Mouse (Mus musculus) CH12.LX (cell line): ENCODE measurements at regions not wholly inside any gene's neighbourhood (a gene's known extent, or its start where the extent isn't known, plus 50 kb on each side); places are given as distances from the start of the nearest gene placed in this dataset.

Experiments used
- DNase-seq: peaks from one replicate; pipeline ENCODE4 v3.0.0-alpha.2; 2013; ENCODE audit errors: extremely low read depth
- H3K27ac ChIP-seq: 2 replicates; pipeline ENCODE4 v1.5.1; 2012; ENCODE audit warnings: low read depth, mild to moderate bottlenecking, control low read depth, moderate library complexity; ENCODE audit not compliant: insufficient read depth
- H3K27me3 ChIP-seq: replicated peaks from 2 replicates; pipeline ENCODE3; 2012; ENCODE audit warnings: inconsistent platforms
- H3K36me3 ChIP-seq, 2 experiments: replicated peaks in 1 of 2; 2 replicates each; pipeline versions ENCODE3 to v1.6.1; 2012; ENCODE audit warnings: inconsistent platforms in 1 of 2, low read length in 1 of 2, mild to moderate bottlenecking in 1 of 2, mixed read lengths in 1 of 2, moderate library complexity in 1 of 2; ENCODE audit not compliant: control insufficient read depth in 1 of 2, insufficient read depth in 1 of 2
- H3K4me1 ChIP-seq, 2 experiments: 2 replicates each; pipeline ENCODE4 v1.6.1; 2012; ENCODE audit warnings: inconsistent platforms in 1 of 2, moderate library complexity in 1 of 2; ENCODE audit not compliant: insufficient read depth in 2 of 2, control insufficient read depth in 1 of 2
- H3K4me2 ChIP-seq: 2 replicates; pipeline ENCODE4 v1.6.1; 2012; ENCODE audit warnings: low read depth, mild to moderate bottlenecking, control low read depth; ENCODE audit not compliant: poor library complexity, insufficient read depth, severe bottlenecking
- H3K4me3 ChIP-seq, 3 experiments: fragments of 150-350 bp in 1 of 3; sonication (generic) in 1 of 3; replicated peaks in 1 of 3; 2 replicates each; pipeline versions ENCODE3 to v1.5.1; 2011 to 2012; ENCODE audit warnings: low read depth in 2 of 3, low read length in 2 of 3, mild to moderate bottlenecking in 2 of 3, moderate library complexity in 2 of 3, control low read depth in 1 of 3, improper control_type of control experiment in 1 of 3, inconsistent platforms in 1 of 3, mixed read lengths in 1 of 3; ENCODE audit not compliant: poor library complexity in 1 of 3
- H3K79me2 ChIP-seq: replicated peaks from 2 replicates; pipeline ENCODE4 v1.6.1; 2012; ENCODE audit warnings: mild to moderate bottlenecking, moderate library complexity; ENCODE audit not compliant: control insufficient read depth, poor library complexity, insufficient read depth, severe bottlenecking; ENCODE audit errors: extremely low read depth
- H3K9ac ChIP-seq: 2 replicates; pipeline ENCODE4 v1.6.1; 2012; ENCODE audit warnings: low read depth, mild to moderate bottlenecking, control low read depth, moderate library complexity; ENCODE audit not compliant: insufficient read depth
- H3K9me3 ChIP-seq: replicated peaks from 2 replicates; pipeline ENCODE3; 2012; ENCODE audit warnings: low read length, inconsistent platforms, mixed read lengths
- BHLHE40 ChIP-seq: IDR thresholded peaks from 2 replicates; pipeline ENCODE4 v1.6.1; 2011; ENCODE audit warnings: mild to moderate bottlenecking, low read depth, low read length, improper control_type of control experiment
- CHD2 ChIP-seq: IDR thresholded peaks from 2 replicates; pipeline ENCODE4 v1.6.1; 2011; ENCODE audit warnings: low read length, improper control_type of control experiment
- CTCF ChIP-seq, 2 experiments: IDR thresholded peaks in 1 of 2; conservative IDR thresholded peaks in 1 of 2; 2 replicates each; pipeline ENCODE4 v1.5.1; 2011 to 2012; ENCODE audit warnings: low read depth in 2 of 2, low read length in 2 of 2, improper control_type of control experiment in 1 of 2, inconsistent platforms in 1 of 2, mild to moderate bottlenecking in 1 of 2, moderate library complexity in 1 of 2
- E2F4 ChIP-seq: IDR thresholded peaks from 2 replicates; pipeline ENCODE4 v1.6.1; 2011; ENCODE audit warnings: low read depth, low read length, improper control_type of control experiment; ENCODE audit not compliant: insufficient replicate concordance
- ELF1 ChIP-seq: IDR thresholded peaks from 2 replicates; pipeline ENCODE4 v1.6.1; 2014; ENCODE audit warnings: low read depth, mild to moderate bottlenecking, inconsistent platforms, low read length, improper control_type of control experiment
- GABPA ChIP-seq: IDR thresholded peaks from 2 replicates; pipeline ENCODE4 v1.6.1; 2012; ENCODE audit warnings: low read depth, low read length, improper control_type of control experiment, inconsistent platforms; ENCODE audit not compliant: insufficient replicate concordance
- HCFC1 ChIP-seq: IDR thresholded peaks from 2 replicates; pipeline ENCODE4 v1.6.1; 2012; ENCODE audit warnings: low read depth, mild to moderate bottlenecking, inconsistent platforms, low read length, improper control_type of control experiment
- IRF4 ChIP-seq: IDR thresholded peaks from 2 replicates; pipeline ENCODE4 v1.6.1; 2014; ENCODE audit warnings: low read depth, mild to moderate bottlenecking, inconsistent platforms, low read length, improper control_type of control experiment
- MAFK ChIP-seq: IDR thresholded peaks from 2 replicates; pipeline ENCODE4 v1.6.1; 2011; ENCODE audit warnings: low read length, improper control_type of control experiment; ENCODE audit not compliant: insufficient replicate concordance
- MXI1 ChIP-seq: IDR thresholded peaks from 2 replicates; pipeline ENCODE4 v1.6.1; 2011; ENCODE audit warnings: mild to moderate bottlenecking, low read depth, low read length, improper control_type of control experiment
- NELFE ChIP-seq: IDR thresholded peaks from 2 replicates; pipeline ENCODE4 v1.6.1; 2011; ENCODE audit warnings: low read depth, low read length, improper control_type of control experiment
- NRF1 ChIP-seq: IDR thresholded peaks from 2 replicates; pipeline ENCODE4 v1.6.1; 2014; ENCODE audit warnings: low read depth, mild to moderate bottlenecking, inconsistent platforms, low read length, improper control_type of control experiment, moderate library complexity
- PAX5 ChIP-seq: IDR thresholded peaks from 2 replicates; pipeline ENCODE4 v1.6.1; 2012; ENCODE audit warnings: low read length, inconsistent platforms, mixed read lengths
- POLR2A ChIP-seq: IDR thresholded peaks from 2 replicates; pipeline ENCODE4 v1.6.1; 2011; ENCODE audit warnings: low read depth, mild to moderate bottlenecking, improper control_type of control experiment, low read length
- POLR2AphosphoS2 ChIP-seq: IDR thresholded peaks from 2 replicates; pipeline ENCODE4 v1.6.1; 2011; ENCODE audit warnings: low read depth, low read length, improper control_type of control experiment
- RCOR1 ChIP-seq: conservative IDR thresholded peaks from 2 replicates; pipeline ENCODE4 v1.6.1; 2012; ENCODE audit warnings: low read depth, mild to moderate bottlenecking, inconsistent platforms, low read length, improper control_type of control experiment
- TBP ChIP-seq: conservative IDR thresholded peaks from 2 replicates; pipeline ENCODE4 v1.6.1; 2011; ENCODE audit warnings: low read depth, low read length, improper control_type of control experiment
- TCF12 ChIP-seq: IDR thresholded peaks from 2 replicates; pipeline ENCODE4 v1.6.1; 2014; ENCODE audit warnings: low read depth, mild to moderate bottlenecking, inconsistent platforms, low read length, improper control_type of control experiment
- ZMIZ1 ChIP-seq: IDR thresholded peaks from 2 replicates; pipeline ENCODE4 v1.6.1; 2012; ENCODE audit warnings: low read depth, mild to moderate bottlenecking, inconsistent platforms, low read length, improper control_type of control experiment
- dilution Hi-C: fragments of 300-500 bp; cut with MboI; formaldehyde crosslinking; loops from 2 replicates; pipeline ENCODE4 v1.14.3; 2020; ENCODE audit warnings: low sequenced_read_pairs; ENCODE audit not compliant: extremely low pct_unique_long_range_greater_than_20kb, extremely low pct_ligation_motif_present
- in situ Hi-C: fragments of 300-500 bp; cut with MboI; formaldehyde crosslinking; loops from 3 replicates; pipeline ENCODE4 v1.14.3; 2019; ENCODE audit warnings: low sequenced_read_pairs, low pct_ligation_motif_present, low pct_unique_long_range_greater_than_20kb, mixed read lengths

DNA sequence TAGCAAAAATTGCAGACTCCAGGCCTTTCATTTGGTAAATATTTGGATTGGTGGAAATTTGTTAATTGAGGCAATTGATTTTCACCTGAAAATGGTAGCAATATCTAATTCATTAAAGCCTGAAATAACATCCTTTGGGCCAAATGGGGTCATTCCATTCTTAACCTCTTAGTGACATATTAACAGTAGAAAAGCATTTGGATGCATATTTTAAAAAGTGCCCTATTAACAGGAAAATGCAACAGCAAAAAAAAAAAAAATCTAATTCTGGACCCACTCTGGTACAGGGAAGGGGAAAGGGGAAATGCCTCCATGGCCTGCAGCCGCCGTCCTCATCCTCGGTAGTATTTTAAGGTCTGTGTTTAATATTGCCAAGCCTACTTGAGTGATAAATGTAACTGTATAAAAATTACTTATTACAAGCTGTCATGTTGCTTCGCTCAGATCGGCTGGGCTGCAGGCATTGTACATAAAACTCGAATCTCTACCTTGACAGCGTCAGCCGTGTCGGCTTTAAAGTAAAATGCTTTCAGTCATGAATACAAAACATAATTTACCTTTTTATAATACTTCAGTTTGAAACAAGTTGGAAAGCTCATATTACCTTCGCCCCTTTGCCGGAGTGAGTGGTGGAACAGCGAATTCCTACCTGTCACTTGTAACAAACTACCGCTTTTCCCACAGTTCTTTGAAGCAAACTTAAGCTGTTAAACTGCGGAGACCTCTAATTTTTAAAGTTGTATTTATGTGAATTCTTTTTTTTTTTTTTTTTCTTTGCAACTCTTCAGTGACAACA lies 250.1 kb downstream of the Tfap2b start:
- H3K4me3 ChIP-seq, result no peak overlapping the region
- no peaks in the 10 kb centered on the region for H3K4me1 ChIP-seq
- DNase-seq, result no peak
- H3K79me2 ChIP-seq, result no peaks in the 10 kb centered on the region
- no peaks in the 10 kb centered on the region for H3K27me3 ChIP-seq
- no peak overlapping the region for H3K4me2 ChIP-seq
- in situ Hi-C loops, result no loop called here
- no peak overlapping the region for H3K27ac ChIP-seq
- dilution Hi-C loops, result no loop called here
- TF ChIP-seq MXI1 (no peak), POLR2A (no peak), RCOR1 (no peak)
- no peaks in the 10 kb centered on the region for H3K36me3 ChIP-seq
- H3K9me3 ChIP-seq, result peaks cover 26% of the 10 kb centered on the region
- no peak overlapping the region for H3K9ac ChIP-seq

GRCm38 (mm10) chr1:19459876-19460275 lies 251.2 kb downstream of the Tfap2b start:
- dilution Hi-C loops, result no loop called here
- in situ Hi-C loops, result no loop called here
- Histone ChIP-seq H3K4me2 (no peak overlapping the region), H3K4me1 (no peaks in the 10 kb centered on the region), H3K79me2 (no peaks in the 10 kb centered on the region), H3K27me3 (no peaks in the 10 kb centered on the region), H3K9ac (no peak overlapping the region), H3K9me3 (peaks cover 33% of the 10 kb centered on the region), H3K4me3 (no peak overlapping the region)
- DNase-seq, result no peak
- no peak for TF ChIP-seq CTCF (conservative IDR thresholded peaks at IDR 0.05 in 1 of 2, IDR thresholded peaks at IDR 0.05 in 1 of 2; ENCODE audit: low read depth in 2 of 2, low read length in 2 of 2)
- TF ChIP-seq, all 38 proteins: peak for 0
- no peaks in the 10 kb centered on the region for H3K36me3 ChIP-seq
- H3K27ac ChIP-seq, result no peak overlapping the region

- TF ChIP-seq TBP (no peak), RCOR1 (no peak), HCFC1 (no peak), IRF4 (no peak), PAX5 (no peak), E2F4 (no peak), POLR2AphosphoS2 (no peak), MAFK (no peak), MXI1 (no peak), TCF12 (no peak), ELF1 (no peak), CHD2 (no peak), CTCF (conservative IDR thresholded peaks at IDR 0.05 in 1 of 2, IDR thresholded peaks at IDR 0.05 in 1 of 2; ENCODE audit: low read depth in 2 of 2, low read length in 2 of 2) (no peak), ZMIZ1 (no peak), GABPA (no peak), BHLHE40 (no peak), NELFE (no peak), NRF1 (no peak)
- dilution Hi-C loops (no loop called here), in situ Hi-C loops (no loop called here)
- H3K4me2 ChIP-seq, result no peak overlapping the region
- no peak overlapping the region for H3K9ac ChIP-seq
- no peak overlapping the region for H3K27ac ChIP-seq
- no peaks in the 10 kb centered on the region for H3K79me2 ChIP-seq
- no peaks in the 10 kb centered on the region for H3K4me1 ChIP-seq
- H3K9me3 ChIP-seq, result peaks cover 21% of the 10 kb centered on the region
- H3K4me3 ChIP-seq, result no peak overlapping the region
- no peaks in the 10 kb centered on the region for H3K36me3 ChIP-seq
- no peak for DNase-seq
- no peaks in the 10 kb centered on the region for H3K27me3 ChIP-seq
These were observed 264.8 kb downstream of the Tfap2b start for GRCm38 (mm10) chr1:19473561-19473960.
